Mouse (Mus musculus) urinary bladder, postnatal 10 days (tissue): ENCODE data around the gene 2810459M11Rik.
"Not testable (repeated sequence)": the region's sequence is repeated elsewhere in the genome, so short reads cannot be mapped to it uniquely, and the experiment has no call there.

ENCODE experiments used
- DNase-seq: peaks from one replicate; pipeline ENCODE4 v3.0.0; 2022; ENCODE audit warnings: low spot score

The 2810459M11Rik gene

DNA sequence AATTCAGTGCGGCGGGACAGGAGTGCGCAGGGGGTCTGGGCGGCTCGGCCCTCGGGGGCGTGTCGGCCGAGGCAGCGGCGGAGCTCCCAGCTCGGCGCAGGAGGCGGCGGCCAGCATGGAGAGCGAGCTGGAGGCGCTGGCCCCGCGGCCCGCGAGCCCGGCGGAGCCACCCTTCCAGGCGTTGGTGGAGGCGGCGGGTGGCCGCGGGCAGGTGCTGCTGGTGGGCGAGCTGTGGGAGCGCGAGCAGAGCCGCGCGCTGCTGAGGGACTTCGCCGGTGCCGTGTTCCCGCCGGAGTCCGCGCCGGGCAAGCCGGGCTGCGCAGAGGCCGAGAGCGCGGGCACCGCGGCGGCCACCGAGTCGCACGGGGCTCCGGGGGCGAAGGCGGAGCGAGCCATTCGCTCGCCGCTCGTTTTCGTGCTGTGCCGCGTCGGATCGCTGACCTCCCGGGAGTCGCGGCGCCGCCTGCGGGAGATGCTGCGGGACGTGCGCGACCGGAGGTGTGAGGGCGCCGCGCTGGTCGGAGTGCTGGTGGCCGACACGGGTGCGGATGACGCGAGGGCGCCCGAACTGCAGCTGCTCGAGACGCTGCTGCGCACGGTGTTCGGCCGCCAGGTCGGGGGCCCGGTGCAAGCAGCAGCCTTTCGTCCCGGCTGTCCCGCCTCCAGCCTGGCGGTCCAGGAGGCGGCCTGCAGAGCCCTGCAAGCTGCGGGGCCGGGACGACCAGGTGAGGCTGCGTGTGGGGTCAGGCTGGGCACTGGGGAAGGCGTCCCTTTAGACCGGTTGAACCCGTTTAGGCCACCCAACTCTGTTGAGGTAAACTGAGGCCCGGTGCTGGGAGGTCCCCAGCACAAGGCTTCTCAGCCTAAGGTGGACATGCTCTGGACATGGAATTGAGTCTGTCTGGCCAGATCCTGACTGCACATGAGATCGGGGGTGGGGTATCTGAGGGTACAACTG is at the start of gene 2810459M11Rik:
Gene 2810459M11Rik, plus strand, starts transcription at position 16 of the 958 bp plus-strand sequence.
- DNase-seq = no peak

DNA sequence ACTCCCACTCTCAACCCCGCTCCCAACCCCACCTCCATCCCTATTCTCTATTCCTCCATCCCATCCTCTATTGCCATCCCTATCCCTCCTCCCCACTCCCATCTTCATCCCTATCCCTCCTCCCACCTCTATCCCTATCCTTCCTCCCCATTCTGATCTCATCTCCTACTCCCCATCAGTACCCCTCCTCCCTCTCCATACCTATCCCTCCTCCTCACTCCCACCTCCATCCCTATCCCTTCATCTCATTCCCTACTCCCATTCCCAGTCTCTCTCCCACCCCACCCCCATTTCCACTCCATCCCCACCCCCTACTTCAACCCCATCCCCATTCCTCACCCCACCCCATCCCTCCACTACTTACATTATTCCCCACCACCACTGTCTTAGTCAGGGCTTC is 48.4 kb upstream of the 2810459M11Rik start:
- DNase-seq = no peak

DNA sequence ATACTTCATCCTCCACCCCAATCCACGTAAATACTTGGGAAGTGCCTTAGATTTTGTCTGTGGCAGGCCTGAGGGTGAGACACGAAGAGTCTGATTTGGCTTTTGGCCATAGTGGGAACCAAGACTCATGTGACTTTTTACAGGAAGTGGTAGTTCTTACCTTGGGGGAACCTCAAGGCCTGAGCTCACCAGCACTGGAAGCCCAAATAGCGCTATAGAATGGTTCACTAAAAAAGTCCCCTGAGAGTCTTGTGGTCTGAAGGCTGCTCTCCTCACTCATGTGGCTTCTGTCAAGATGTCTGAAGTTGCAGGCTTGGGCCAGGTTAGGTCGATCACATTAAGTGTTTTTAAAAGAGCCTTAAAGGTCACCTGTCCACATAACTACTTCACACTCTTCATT is 47.7 kb upstream of the 2810459M11Rik start:
- no peak for DNase-seq

DNA sequence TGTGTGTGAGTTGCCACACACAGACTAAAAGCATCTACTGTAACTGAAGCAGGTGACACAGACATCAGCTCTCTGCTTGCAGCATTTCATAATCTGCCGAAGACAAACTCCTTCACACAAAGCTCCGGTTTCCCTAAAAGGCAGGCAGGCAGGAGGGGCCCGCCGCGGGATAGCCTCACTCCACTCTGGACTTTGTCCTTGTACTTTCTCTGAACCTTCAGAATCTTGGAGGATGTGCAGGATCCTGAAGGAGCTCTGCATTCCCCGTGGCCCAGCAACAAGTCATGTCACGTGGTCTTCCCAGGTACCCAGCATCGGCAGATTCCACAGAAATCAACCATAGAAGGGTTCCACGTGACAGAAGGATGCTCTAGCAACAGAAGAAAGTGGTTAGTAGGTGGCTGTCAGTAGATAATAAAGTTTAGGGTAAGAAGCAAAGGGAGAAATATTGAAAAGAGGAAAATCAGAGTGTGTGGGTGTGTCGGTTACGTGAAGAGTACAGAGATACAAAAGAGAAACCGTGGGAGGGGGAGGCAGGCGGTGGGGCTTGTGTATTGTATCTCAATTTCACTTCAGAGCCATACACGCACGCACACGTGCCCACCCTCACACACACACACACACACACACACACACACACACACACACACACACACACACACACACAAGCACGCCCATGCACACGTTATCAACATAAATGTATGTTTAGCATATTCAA is 45.7 kb upstream of the 2810459M11Rik start:
- no peak for DNase-seq

DNA sequence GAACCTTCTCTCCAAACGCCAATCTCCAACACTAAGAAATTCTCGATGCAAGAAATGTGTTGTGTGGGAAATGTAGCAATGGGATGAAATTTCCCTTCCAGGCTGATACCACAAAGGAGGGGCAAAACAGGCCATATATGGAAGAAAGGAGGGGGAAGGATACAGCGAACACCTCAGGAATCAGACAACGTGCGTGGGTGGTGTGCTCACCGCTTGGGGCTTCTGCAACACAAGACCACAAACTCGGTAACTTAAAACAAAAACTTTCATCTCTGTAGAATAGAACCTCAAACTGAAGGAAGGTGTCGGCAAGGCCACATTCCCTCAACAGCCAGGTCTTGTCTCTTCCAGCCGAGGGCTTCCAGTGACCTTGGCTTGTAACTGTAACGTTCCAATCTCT is 40.1 kb upstream of the 2810459M11Rik start:
- no peak for DNase-seq

DNA sequence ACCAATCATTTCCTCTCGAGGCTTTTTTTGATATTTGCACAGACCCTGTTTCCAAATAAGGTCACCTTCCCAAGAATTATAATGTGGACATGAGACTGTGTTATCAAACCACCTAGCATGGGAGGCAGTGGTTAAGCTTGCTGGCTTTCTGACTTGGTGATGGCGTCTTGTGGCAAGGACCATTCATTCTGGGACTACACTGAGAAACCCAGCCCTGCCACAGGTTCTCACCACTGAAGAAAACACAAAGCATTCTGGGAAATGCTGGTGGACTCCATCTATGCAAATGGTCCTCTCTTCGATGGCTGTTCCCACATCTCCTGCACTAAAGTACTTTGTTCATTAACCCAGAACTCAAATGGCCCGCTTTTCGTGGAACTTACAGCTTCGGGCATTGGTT is 39.6 kb upstream of the 2810459M11Rik start:
- DNase-seq = no peak

DNA sequence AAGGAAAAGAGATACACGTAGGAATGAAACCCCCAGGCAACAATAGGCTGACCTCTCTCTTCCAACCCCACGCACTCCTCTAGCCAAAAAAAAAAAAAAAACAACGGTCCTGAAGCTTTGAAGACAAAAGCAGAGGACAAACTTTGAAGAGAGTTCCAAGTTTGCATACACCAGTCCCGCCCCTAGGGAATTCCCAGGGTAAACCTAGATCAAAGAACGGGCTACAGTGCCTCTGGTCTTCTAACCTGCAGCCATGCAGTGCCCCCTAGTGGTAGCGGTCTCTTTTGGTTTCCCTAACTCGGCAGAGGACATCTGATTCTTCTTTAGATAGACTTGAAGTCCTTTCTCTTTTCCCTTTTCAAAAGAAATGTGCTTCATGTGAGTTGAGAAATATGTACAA is 37.9 kb upstream of the 2810459M11Rik start:
- DNase-seq = peak; percentile 70

DNA sequence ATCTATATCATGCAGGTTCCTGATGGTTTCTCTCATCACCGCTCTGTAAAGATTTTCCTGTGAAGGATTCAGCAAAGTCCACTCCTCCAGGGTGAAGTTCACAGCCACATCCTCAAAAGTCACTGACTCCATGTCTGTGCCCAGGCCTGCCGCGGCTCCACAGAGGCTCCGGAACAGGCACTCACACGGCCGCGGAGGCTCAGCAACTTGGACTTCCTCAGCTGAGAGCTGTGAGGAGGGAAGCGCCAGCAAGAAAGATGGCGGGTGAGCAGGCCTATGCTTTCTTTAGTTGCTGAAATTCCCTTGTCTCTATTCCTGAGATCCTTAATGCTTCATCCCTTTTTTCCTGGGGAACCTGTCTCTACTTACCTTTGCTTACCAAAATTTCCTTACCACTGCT is 29.9 kb upstream of the 2810459M11Rik start:
- DNase-seq = not testable (repeated sequence)

DNA sequence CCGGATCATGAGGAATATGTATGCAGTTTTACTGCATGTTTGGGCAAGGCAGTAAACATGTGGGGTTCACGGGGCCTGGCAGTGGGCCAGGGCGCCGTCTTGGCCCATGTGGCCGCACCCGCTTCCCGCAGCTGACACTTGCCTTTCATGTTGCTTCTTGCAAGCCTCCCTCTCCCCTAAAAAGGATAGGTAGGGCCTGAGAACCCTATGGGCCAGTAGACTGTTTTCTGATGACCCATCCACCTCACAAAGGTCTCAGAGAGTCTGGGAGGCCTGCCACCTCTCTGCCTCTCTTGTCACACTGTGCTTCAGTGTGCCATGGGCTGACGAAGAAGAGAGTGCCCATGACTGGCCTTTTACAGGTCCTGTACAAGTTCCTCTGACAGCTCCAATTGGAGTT is 29.1 kb upstream of the 2810459M11Rik start, which contains the start of gene Spata3:
Gene Spata3, plus strand, starts transcription at position 301 of the 400 bp plus-strand sequence.
- no peak for DNase-seq

DNA sequence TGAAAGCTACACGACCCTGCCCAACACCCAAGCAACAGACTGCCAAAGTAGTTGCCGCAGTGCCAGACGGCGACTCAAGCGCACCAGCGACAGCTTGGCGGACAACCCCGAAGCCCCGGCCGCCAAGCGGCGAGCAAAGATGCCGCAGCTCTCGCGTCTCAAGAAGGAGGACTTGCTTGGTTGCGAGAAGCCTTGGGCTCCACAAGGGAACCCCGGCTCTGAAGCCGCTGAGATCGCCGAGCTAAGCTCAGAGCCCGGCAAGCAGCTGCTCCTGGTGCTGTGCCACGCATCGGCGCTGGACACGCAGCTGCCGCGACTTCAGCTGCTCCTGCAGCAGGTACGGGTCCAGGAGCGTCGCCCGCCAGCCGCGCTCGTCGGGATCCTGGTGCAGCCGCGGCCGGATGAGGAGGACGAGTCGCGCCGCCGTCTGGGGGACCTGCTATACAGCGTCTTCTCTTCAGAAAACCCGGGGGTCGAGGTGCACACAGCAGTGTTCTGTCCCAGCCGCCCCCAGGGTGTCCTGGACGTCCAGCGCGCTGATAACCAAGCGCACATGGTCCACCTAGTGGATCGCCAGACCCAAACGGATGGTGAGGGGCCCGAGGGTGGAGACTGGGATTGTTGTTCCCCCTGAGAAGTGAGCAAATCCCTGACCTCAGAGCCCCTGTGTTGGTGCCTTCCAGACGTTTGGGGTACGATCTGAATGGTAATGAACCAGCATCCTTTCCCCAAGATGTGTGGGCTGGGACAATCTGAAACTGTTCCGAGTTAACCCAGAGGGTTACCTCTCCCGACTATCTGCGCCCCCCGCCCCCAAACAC is 27.2 kb upstream of the 2810459M11Rik start:
- no peak for DNase-seq

DNA sequence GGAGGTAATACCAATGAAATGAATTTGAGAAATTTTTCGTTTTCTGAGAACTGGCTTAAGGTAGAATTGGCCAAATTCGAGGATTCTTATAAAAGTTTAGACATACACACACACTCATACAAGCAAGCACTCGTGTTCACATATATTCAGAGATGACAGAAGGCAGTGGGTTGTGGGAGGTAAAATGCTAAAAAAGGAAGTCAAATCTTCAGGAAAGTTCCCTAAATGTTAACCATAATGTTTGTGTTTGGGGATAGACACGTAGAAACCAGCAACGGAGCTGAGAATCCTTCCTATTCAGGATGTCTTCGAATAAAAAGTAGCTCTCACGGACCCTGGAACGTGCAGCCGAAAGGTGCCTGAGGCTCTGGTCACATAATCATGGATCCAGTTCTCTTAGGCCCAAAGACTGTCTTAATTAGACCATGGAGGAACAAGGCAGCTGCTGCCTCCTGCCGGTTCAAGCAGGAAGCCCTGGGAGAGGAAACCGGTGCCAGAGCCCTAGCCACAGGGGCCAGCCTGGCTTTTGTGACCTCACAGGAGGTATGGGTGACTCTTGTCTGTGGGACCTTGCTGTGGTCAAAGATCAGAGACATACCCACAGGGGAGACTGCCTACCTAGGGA is 24.2 kb upstream of the 2810459M11Rik start:
- no peak for DNase-seq

DNA sequence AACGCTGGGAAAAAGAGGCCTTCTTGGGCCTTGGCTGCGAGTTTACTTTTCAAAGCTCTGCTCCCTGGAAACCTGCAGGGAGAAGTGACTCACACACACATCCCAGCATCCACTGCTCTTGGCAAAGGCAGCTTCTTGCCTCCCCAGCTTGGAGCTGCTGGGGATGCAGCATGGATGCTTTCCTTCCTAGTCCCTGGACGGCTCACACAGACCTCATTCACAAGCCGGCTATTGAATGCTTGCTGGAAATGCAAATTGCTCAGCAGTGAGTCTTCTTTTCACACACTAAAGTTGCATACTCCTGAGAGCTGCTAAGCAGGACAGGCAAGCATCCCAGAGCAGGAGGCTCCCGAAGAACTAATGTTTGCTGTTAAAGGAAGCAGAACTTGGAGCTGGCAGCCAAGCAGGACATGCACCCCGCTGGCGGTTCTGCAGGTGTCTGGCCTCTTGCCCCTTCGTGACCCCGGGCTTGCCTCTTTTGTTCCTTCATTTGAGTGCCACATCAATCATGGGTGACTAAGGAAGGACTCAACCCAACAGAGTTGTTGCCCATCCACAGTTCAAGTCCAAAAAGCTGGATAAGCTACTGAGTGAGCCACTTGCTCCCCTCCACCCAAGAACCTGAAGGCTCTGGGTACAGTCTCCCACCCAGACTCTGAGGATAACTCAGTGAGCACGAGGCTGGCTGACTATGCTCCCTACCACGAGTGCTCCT is 13.2 kb upstream of the 2810459M11Rik start:
- DNase-seq = no peak

DNA sequence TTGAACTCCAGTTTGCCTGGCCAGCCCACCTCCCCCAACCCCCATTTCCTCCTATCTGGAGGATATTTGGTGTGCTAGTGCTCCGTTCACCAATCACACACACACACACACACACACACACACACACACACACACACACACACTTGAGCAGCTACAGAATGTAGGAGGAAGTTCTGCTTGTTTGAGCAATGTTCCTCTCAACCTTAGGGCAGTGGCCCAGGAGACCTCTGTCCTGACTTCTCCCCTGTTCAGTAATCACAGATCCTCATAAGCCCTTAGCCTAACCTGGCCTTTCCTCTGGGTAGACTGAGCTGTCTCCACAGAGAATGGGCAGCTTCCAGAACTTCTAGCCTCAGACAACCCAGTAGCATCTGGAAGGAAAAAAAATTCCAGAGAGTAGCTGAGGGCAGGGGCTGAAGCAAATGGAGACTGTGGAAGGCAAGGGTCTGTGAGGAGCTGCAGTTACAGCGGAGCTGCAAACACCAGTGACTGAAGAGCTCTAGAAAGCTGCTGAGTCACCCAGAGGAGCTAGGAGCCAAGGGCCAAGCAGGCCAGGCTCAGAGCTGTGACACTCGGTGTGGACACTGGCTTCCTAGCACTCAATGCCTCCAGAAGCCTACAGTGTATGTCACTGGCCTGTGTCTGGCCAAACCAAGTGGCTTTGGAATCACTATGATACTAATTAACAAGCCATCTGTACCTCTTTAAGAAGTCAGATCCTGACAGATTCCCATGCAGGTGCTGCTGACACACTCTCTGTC is 7.3 kb upstream of the 2810459M11Rik start:
- DNase-seq = no peak

DNA sequence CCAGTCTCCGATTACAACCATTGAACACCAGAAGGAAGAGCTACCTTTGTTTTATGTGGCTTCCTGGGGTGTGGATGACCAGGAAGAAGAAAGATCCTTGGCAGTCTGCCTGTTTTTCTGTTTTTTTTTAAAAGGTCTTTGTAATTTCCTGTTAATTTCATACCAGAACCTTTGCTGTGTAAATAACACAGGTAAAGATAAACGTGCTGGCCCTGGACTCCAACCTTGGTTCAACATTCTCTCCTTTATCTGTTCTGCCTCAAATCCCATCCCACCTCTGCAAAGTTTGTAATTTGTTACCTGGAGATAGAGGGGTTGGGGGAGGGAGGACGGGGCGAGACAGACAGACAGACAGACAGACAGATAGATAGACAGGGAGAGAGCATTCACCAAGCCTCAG is 5.5 kb upstream of the 2810459M11Rik start:
- DNase-seq = no peak

DNA sequence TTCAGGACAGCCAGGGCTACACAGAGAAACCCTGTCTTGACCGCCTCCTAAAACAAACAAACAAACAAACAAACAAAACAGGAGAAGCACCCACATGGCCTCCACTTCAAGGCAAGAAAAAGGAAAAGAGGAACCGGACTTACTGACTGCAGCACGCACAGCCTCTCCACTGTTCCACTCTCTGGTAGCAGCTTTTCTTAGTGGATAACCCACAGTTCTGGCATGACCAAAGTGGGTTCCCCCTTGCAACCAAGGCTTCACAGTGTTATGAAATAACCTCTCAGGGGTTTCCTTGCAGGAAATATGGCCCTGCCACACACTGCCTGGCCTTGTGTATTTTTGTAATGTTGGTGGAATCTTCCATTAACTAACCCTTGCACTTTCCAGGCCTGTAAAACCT is 4.8 kb upstream of the 2810459M11Rik start:
- no peak for DNase-seq

DNA sequence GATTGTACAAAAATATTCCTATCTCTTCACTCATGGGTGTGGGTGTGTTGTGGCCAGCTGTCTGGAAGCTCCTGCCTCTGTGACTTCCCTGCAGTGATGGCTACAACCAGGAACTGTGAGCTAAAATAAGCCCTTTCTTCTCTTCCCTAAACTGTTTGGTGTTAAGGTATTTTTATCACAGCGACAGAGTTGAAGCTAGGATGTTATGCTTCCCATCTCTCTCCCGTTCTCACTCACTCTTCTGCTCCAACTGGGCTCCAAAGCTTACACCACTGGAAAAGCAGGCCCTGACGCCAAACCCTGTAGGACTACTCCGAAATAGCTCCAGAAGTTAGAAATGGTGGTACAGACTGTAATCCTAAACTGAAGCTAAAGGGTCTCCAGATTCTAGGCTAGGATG is 607 bp upstream of the 2810459M11Rik start:
- DNase-seq = no peak

DNA sequence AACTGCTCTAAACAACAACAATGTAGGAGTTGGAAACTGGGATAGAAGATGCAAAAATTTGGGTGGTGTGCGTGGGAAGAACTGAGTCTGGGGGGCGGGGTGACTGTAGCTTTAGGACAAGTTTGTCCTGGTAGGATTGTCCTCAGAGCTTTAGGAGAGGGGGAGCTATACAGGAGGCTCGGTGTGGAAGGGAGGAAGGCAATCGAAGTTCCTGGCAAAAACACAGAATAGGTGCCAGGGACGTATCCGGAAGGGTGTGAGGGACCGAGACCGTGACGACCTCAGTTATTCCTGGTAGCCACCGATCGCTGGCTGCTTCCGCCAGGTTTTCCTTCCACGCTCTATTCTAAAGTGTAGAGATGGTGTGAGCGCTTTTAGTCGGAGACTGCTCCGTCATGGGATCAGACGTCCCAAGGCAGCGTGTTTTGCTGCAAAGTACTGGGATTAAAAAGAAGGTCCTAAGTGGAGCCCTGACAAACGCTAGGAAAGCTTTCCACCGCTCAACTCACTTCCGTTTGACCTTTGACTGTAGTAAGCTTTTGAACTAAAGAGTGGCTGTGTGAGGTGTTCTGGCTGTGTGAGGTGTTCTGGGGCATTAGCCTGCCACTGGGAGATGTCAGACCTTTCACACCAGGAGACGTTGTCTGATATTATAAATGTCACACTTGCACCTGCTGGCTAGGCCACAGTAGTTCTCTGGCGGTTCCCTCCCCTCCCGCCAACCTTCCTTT is 1.3 kb downstream of the 2810459M11Rik start:
- no peak for DNase-seq

DNA sequence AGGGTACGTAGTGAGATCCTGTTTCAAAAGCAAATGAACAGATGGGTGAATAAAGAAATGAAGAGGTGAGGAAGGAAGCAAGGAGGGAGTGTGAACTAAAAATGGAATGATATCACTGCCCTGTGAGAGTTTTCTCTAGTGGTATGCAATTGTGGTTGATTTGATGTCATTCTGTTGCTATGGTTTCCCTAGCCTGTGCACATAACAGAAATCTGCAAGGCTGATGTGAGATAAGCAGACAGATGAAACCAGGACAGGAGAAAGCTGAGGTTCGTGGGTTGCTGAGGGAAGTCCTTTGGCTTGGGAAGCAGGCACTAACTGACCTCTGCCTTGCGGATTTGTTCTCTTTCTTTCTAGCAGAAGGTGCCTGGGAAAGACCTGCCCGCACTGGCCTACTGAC is 2.6 kb downstream of the 2810459M11Rik start:
- DNase-seq = no peak

DNA sequence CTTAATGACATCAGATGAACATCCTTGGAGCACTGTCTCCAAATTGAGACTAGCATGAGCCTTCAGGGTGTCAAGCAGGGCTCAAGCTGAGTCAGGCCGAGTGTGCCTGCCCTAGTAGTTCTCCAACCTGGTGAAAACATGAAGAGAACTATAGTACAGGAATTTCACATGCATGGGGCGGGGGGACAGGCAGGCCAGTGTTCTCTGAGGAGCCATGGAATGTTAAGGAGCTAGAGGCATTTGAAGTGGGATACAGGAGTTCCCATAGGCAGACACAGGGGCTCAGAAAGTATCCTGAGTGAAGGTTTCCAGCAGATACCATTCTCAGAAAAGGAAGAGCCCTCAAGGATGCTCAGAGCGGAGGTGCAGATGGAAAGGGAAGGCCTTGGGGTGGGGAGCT is 3.1 kb downstream of the 2810459M11Rik start:
- no peak for DNase-seq
